Mouse (Mus musculus) lung, postnatal 4 days (tissue): ENCODE data around the gene Kctd8.

Experiments used
- DNase-seq, 2 experiments: peaks; one replicate each; pipeline ENCODE4 v3.0.0; 2021

Kctd8 gene

DNA sequence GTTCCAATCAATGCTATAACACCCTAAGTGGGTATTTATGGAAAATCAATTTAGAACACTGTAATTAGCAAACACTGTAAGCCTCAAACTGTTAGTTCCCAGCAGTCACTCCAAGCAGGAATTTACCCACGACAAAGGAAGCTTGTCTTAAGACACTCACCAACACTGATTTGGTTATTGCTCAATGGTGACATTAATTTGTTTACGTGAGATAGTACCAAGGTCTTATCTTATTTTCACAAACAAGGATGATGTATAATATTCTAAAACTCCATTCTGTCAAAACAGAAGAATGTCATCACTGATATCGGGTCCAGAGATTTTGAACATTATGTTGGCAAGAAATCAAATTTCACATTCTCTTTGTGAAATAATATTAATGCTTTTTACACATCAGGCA is 185.0 kb downstream of the Kctd8 start:
- no peak for DNase-seq

DNA sequence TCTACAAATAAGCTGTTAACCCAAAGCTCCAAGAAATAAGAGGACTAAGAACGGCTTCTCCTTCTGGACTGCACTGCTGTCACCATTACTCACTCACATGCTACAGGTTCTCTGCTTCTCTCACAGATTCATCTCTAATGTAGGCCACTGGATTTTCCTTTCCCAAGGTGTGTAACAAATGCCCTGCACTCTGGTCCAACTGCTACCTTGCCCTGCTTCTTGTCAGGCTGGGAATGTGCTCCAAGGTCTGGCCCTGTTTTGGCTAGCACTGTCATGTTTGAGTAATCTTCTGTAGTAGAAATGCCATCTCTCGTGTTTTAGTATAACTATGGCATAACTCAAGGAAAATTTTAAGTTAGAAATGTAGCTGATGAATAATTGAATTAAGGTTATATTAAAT is 195.7 kb downstream of the Kctd8 start:
- DNase-seq: no peak

DNA sequence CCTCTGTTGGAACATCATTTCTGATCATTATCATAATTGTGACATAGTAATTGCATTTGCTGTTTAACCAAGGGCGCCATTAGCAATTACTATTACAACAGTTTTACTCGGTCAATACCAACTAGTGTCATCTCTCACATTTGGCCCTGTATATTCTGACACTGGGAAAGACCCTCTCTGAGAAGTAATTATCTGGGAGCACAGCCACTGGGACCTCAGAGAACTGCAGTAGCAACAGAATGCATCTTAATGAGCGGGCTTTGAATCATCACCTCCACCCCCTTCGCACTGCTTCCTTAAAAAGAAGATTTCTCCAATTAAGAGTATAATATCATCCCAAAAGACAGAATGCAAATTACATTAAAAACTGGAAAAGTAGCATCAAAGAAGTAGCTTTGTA is 200.4 kb downstream of the Kctd8 start:
- no peak for DNase-seq

DNA sequence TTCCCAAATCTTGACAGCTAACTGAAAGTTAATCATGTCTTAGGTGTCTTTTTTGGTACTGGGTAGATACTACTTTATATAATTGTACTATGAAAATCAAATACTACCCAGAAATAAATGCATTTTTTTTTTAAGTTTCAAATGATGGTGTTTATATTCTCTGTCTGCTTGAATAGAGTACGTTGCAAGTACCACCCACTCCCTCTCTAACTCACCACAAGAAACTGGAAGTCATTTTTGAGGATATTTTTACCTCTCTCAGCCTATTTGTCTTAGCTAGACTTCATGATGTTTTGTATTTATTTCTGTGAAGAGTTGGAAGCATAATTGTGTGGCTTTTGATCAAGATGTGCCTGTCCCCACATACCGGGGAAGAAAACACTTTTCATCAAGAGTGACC is 232.8 kb downstream of the Kctd8 start:
- DNase-seq: no peak

DNA sequence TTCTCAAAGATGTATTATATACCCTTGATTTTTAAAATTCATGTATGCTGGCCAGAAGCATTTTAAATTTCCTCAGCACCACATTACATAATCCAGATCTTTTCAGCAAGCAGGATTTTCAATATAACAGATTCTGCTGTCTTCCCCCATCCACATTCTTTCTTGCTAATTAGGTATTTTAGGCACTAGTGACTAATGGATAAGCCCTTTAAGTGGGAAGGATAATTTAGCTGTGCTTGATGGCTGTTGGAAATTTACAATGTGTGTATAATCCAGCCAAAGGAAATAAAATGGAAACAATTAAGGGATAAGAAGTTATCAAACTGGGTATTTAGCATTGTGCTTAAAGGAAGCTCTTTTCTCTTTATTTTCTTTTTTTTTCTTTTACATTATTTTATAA is 252.6 kb downstream of the Kctd8 start:
- DNase-seq: no peak
